Mouse (Mus musculus): ENCODE data around the gene Il6ra. TPM values are rescaled to one million over a fixed set of nuclear protein-coding genes. Genes with fewer than 3 reads are reported as not detected.

Gene Il6ra
- total RNA-seq, 2 experiments from 2014 or later: 3.1 to 4.2 TPM

- DNase-seq: no peak
These were observed 3.1 kb downstream of the Il6ra start for GRCm38 (mm10) chr3:89909703-89910542.

DNA sequence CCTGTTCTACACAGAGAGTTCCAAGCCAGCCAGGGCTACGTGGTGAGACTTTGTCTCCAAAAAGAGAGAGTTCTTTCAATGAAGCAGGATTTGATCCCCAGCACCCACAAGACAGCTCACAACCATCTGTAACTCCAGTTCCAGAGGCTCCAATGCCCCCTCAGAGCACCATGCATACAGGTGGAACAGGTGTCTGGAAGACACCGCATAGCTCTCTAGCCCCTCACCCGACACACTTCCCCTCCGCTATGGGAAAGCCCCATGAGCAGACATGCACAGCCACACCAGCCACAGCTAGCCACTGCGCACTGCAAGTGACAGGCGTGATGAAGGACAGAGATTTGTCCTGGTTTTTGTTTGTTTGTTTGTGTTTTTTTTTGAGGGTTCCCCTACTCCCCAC lies 4.2 kb downstream of the Il6ra start:
- no peak for DNase-seq

GRCm38 (mm10) chr3:89907846-89908245 lies 5.2 kb downstream of the Il6ra start:
- no peak for DNase-seq

DNA sequence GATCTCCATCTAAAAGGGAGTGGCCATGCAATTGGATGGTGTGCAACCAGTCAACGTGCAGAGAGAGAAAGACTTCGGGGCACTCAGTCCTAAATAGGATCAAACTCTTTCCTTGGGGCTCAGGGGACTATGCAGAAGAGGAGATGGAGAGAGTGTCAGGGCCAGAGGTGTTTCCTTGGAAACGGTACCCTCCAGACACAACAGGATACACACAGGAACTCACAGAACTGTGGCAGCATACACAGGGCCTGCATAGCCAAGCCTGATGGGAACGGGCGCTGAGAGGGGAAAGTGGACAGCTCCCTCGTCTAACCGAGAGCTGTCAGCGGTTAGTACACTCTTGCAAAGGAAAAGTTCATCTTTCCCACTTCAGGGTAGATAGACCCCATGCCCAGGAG lies 13.5 kb downstream of the Il6ra start:
- DNase-seq: no peak

GRCm38 (mm10) chr3:89898870-89899510 lies 14.0 kb downstream of the Il6ra start:
- no peak for DNase-seq

GRCm38 (mm10) chr3:89898011-89898410 lies 15.0 kb downstream of the Il6ra start:
- no peak for DNase-seq

DNA sequence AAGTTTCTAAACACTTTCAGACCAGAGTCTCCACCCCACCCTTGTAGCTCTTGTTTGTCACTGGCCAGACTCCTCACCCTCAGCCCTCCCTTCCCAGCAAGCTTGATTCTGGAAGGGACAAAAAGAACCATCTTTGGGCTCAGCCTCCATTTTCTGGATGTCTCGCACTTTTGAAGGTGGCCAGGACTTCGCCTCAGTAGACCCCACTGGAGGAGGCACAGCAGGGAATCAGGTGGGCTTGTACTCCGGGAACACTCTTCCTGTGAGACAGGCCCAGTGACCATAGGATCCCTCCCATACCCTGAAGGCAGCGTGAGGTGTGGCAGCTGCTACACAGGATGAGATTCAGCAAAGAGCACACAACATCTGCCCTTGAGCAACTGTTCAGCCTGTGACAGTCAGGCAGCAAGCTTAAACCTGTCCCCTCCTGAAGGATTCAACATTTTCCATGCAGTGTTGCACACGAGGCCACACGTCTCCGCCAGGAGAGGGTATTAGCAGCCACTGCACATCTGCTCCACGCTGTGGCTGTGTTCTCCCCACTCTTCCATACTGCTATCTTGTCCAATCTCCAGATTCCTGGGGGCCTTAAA lies 15.7 kb downstream of the Il6ra start:
- DNase-seq: no peak

DNA sequence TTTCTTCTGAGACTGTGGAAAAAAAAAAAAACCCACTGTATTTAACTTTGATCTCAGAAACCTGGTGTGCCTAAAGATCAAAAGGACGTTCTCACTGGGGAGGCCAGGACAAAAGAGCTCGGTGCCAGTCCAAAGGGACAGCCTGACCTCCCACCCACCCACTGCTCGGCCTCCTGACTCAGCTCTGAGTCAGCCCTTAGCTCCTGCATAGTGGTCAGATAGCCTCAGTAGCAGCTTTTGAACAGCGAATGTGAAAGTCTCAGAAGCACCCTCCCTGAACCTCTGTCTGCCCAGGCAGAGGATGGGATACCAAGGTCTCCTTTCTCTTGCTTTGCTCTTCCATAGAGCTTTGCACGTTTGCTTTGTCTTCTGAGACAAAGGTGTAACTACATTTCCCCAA lies 16.4 kb downstream of the Il6ra start:
- DNase-seq: no peak

GRCm38 (mm10) chr3:89892517-89893106 lies 20.4 kb downstream of the Il6ra start:
- DNase-seq: no peak

GRCm38 (mm10) chr3:89891696-89892095 lies 21.3 kb downstream of the Il6ra start:
- DNase-seq: no peak

DNA sequence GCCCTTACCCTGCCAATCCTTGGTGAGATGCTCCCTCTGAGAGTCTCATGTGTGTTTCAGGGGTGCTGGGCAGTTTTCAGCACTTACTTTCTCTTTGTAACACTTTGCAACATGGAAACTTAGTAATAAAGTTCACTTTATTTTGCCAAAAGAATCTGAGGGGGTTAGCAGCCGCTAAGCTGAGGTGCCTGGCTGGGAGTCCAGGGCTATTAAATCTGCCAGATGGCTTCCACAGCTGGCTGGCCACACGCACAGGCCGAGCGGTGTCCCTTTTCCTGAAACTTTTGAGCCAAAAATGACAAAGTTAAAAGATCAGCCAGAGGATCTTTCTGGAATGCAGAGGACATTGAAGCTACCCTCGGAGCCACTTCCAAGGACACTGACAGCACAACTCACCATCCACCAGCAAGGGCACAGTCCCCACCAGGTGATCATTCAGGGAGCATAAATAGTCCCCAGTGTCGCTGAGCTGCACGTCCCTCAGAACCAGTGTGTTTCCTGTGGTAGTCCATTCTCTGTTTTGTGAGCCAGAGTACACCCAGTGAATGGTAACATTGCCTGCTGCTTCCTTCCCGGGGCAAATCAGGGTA lies 23.1 kb downstream of the Il6ra start:
- DNase-seq: no peak

GRCm38 (mm10) chr3:89887582-89888230 lies 25.3 kb downstream of the Il6ra start:
- DNase-seq: no peak

GRCm38 (mm10) chr3:89885766-89886165 lies 27.2 kb downstream of the Il6ra start:
- DNase-seq: no peak

GRCm38 (mm10) chr3:89883582-89884041 lies 29.4 kb downstream of the Il6ra start:
- DNase-seq: no peak

GRCm38 (mm10) chr3:89882556-89883181 lies 30.3 kb downstream of the Il6ra start:
- DNase-seq: no peak

- peak; percentile 35 for DNase-seq
These were observed 32.8 kb downstream of the Il6ra start for GRCm38 (mm10) chr3:89880036-89880851.

- DNase-seq: no peak
These were observed 33.7 kb downstream of the Il6ra start for GRCm38 (mm10) chr3:89879326-89879725.

GRCm38 (mm10) chr3:89878456-89878855 lies 34.5 kb downstream of the Il6ra start:
- DNase-seq: no peak

GRCm38 (mm10) chr3:89877129-89877528 lies 35.9 kb downstream of the Il6ra start:
- DNase-seq: no peak

DNA sequence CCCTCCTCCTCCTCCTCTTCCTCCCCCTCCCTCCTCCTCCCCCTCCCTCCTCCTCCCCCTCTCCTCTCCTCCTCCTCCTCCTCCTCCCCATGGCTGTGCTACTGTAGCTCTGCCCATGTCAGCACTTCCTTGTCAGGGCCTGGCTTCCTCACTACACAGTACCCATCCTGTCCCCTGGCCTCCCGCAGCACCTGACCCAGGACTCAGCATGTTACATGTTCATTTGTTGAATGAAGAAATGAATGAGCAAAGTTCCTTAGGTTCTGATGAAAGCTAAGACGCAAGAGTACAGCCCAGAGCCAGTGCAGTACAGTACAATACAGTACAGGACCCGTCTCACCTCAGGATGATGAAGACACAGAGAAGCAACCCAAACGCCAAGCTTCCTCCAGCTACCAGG lies 36.5 kb downstream of the Il6ra start:
- no peak for DNase-seq
